ENCODE assay signal across 23 mouse cellular contexts in genomic region chr13:4800666-4801065, GRCm38 (mm10).
DNase-seq lines count a peak whose midpoint lies in the region; ATAC-seq lines count a peak whose summit lies in the region.
"Had no signal": no experiment of that assay in that cellular context is flagged by ENCODE, and none has a peak within 500 bp of the region (broad histone marks: within the 10 kb centered on the region; RNA-seq: fewer than 3 reads in every experiment).

No protein-coding gene starts in this region.

- no peak overlapping the region for H3K4me3 ChIP-seq in embryonic facial prominence, embryonic 10.5 days
- H3K4me3 ChIP-seq: embryonic facial prominence, embryonic 13.5 days; embryonic facial prominence, embryonic 15.5 days; erythroblast, embryonic 14.5 days; forebrain, embryonic 10.5 days; forebrain, embryonic 12.5 days had no signal

- H3K36me3 ChIP-seq in embryonic facial prominence, embryonic 10.5 days (replicated peaks), result no peaks in the 10 kb centered on the region
- H3K36me3 ChIP-seq: embryonic facial prominence, embryonic 13.5 days; embryonic facial prominence, embryonic 15.5 days; forebrain, embryonic 10.5 days; forebrain, embryonic 12.5 days; G1E had no signal

- peak; percentile 43 for DNase-seq in testis, postnatal 10 days (ENCODE audit: low spot score)
- no peak for DNase-seq in testis, postnatal 14 days (ENCODE audit: low spot score)
- DNase-seq in ES-CJ7 (ENCODE audit: low read depth, low spot score) (peak; percentile 31), R1 (ENCODE audit: low read depth, low spot score) (peak; percentile 95)
- DNase-seq in right cerebral cortex, postnatal 36 days (ENCODE audit: low spot score in 2 of 2), result no peak
- no peak for DNase-seq in embryonic facial prominence, embryonic 10.5 days (ENCODE audit: low spot score)
- DNase-seq: adrenal gland, adult 8-10 months; adrenal gland, postnatal 14 days; adrenal gland, postnatal 36 days; cerebellum, adult 11-12 months; cerebellum, adult 2 months; cerebellum, adult 9-10 months had no signal

- ATAC-seq in monocyte, adult 5-6 weeks (replicated peaks; ENCODE audit: insufficient number of reproducible peaks, low FRiP score, low TSS enrichment, poor library complexity, severe bottlenecking), result no peak
- ATAC-seq: activated CD4-positive, CD25-positive, alpha-beta regulatory T cell, adult 4 months; forebrain, embryonic 14.5 days; forebrain, embryonic 16.5 days; Patski had no signal

- H3K27me3 ChIP-seq in embryonic facial prominence, embryonic 10.5 days (replicated peaks; ENCODE audit: low read depth, poor library complexity, severe bottlenecking), result no peaks in the 10 kb centered on the region
- H3K27me3 ChIP-seq: embryonic facial prominence, embryonic 13.5 days; embryonic facial prominence, embryonic 15.5 days; forebrain, embryonic 12.5 days; Patski had no signal

- H3K4me1 ChIP-seq in embryonic facial prominence, embryonic 10.5 days, result no peaks in the 10 kb centered on the region
- H3K4me1 ChIP-seq: embryonic facial prominence, embryonic 13.5 days; embryonic facial prominence, embryonic 15.5 days; forebrain, embryonic 10.5 days; forebrain, embryonic 12.5 days had no signal

- peaks cover 15% of the 10 kb centered on the region for H3K9me3 ChIP-seq in embryonic facial prominence, embryonic 10.5 days
- H3K9me3 ChIP-seq: G1E had no signal

- H3K27ac ChIP-seq in embryonic facial prominence, embryonic 10.5 days (replicated peaks), result no peak overlapping the region
- H3K27ac ChIP-seq: embryonic facial prominence, embryonic 13.5 days; embryonic facial prominence, embryonic 15.5 days; forebrain, embryonic 10.5 days; forebrain, embryonic 12.5 days had no signal

- 88% methylated on average over 14 of the region's 14 CpGs for WGBS in embryonic facial prominence, embryonic 10.5 days

Comparison
In these comparisons a context has a peak if more than half of its experiments do, and no peak if none do; other contexts are left out.
1. DNase-seq: peak in testis, postnatal 10 days (single experiment), ES-CJ7 (single experiment) and R1 (single experiment); none in testis, postnatal 14 days (single experiment), right cerebral cortex, postnatal 36 days (0 of 2) and embryonic facial prominence, embryonic 10.5 days (single experiment).